Mouse (Mus musculus) spleen, adult 18-20 months (tissue): ENCODE measurements around the gene Olfr70.

Experiments used
- DNase-seq, 2 experiments: peaks; one replicate each; pipeline ENCODE4 v3.0.0; 2022; ENCODE audit warnings: mixed read lengths in 2 of 2

Olfr70 gene

DNA sequence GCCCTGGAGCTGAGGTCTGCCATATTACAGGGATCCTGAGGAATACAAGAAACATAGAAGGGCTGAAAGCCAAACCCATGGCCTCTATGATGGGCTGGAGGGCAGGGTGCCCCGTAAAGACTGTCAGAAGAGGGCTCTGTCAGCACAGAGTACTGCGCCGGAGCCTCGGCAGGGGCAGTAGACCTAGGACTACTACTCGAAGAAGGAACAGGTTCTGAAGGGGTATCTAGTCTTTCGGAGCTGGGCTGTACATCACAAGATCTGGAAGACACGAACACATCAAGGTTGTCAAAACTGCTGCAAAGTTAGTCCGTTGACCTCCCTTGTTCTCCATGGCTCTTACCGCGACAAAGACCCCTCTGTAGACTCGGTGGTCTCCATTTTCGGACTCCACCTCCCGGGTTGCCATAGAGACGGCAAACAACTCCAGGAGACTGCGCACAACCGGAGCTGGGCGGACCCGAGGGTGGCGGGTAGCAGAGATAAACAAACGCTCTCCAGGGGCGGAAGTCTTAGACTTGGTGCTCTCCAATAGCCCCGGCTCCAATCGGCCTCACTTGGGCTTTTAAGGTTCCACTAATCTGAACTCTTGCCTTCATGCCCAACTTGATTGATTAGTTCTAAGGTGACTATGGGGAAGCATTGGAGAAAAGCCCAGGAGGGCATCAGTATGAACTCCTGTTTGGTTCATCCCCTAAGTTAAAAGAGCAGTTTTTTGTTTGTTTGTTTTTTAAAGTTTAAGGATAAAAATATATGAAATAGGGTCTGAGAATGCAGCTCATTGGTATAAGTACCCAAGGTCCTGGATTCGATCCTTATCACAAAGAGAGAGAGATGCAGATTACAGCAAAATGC lies 47.2 kb downstream of the Olfr70 start, which contains the start of gene Spag8:
TSS of gene Spag8 (minus strand) at position 434 of the 855 bp plus-strand sequence.
- DNase-seq = no peak

DNA sequence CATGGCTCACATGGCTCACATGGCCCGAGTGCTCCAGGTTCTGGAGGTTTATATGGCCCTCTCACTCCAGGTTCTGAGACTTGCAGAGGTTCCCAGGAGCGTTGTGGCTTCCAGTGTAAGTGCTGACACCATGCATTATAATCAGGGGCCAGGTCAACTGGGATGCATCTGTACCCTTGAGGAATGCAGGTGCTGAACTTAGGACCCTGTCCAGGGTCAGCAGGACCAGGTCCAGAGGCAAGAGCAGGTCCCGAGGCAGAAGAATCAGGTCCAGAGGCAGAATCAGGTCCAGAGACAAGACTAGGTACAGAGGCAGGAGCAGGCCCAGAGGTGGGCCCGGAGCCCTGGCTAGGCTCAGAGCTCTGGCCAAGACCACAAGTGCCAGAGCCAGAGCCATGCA lies 47.9 kb downstream of the Olfr70 start:
- no peak for DNase-seq

DNA sequence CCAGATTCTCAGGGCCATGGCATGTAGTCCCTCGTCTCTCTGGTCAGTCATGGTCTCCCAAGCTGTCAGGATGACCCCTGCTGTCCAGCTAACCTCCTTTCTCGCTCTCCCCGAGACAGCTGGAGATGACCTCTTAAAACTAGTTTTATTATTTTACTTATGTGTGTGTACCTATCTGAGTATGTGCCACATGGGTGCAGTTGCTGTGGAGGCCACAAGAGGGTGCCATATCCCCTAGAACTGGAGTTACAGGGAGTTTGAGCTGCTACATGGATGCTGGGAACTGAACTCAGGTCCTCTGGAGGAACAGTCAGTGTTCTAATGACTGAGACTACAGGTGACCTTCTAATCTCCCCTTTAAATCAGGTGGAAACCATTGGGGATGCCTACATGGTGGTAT lies 50.8 kb downstream of the Olfr70 start:
- no peak for DNase-seq
